Mouse (Mus musculus): Measurements from ENCODE around the gene Esrp2.

- no peak for TF ChIP-seq CTCF (IDR thresholded peaks at IDR 0.05; ENCODE audit: low read depth, low read length)
- no peak for TF ChIP-seq POLR2A (IDR thresholded peaks at IDR 0.05; ENCODE audit: insufficient read depth, low read length)
Observed at GRCm38 (mm10) chr8:106140191-106140590, 3.4 kb upstream of the Esrp2 start.

All from ES-Bruce4 (cell line).